Mouse (Mus musculus) thymus, adult 2 months (tissue): ENCODE data around the gene Gpr107. TPM values are rescaled to one million over a fixed set of nuclear protein-coding genes. Genes with fewer than 3 reads are reported as not detected.
A peak's percentile ranks its signal among the peaks of the same experiment; 100 is the strongest.

ENCODE experiments used
- DNase-seq: peaks from one replicate; pipeline ENCODE4 v3.0.0; 2021
- H3K27ac ChIP-seq: fragments of 200-500 bp; 2 replicates; pipeline ENCODE4 v1.5.1; 2012; ENCODE audit warnings: low read length, control low read depth; ENCODE audit not compliant: control insufficient read depth, insufficient read depth
- H3K27me3 ChIP-seq: fragments of 200-500 bp; 2 replicates; pipeline ENCODE4 v1.6.1; 2012; ENCODE audit warnings: mild to moderate bottlenecking, low read length, moderate library complexity, mixed read lengths; ENCODE audit not compliant: control insufficient read depth, insufficient read depth
- H3K36me3 ChIP-seq: fragments of 200-500 bp; 2 replicates; pipeline ENCODE4 v1.6.1; 2012; ENCODE audit warnings: mild to moderate bottlenecking, low read length, moderate library complexity; ENCODE audit not compliant: control insufficient read depth, insufficient read depth
- H3K4me1 ChIP-seq: fragments of 200-500 bp; replicated peaks from 2 replicates; pipeline ENCODE4 v1.6.1; 2012; ENCODE audit warnings: low read length; ENCODE audit not compliant: control insufficient read depth, insufficient read depth
- H3K4me3 ChIP-seq: fragments of 200-500 bp; 2 replicates; pipeline ENCODE4 v1.5.1; 2012; ENCODE audit warnings: mild to moderate bottlenecking, low read length, control low read depth, moderate library complexity; ENCODE audit not compliant: control insufficient read depth, insufficient read depth
- CTCF ChIP-seq: fragments of 200-500 bp; IDR thresholded peaks from 2 replicates; pipeline ENCODE4 v1.5.1; 2012; ENCODE audit warnings: mild to moderate bottlenecking, control low read depth, low read length, moderate library complexity, borderline replicate concordance; ENCODE audit not compliant: control insufficient read depth, poor library complexity, insufficient read depth; ENCODE audit errors: extremely low read depth
- POLR2A ChIP-seq: fragments of 200-500 bp; IDR thresholded peaks from 2 replicates; pipeline ENCODE4 v1.6.1; 2012; ENCODE audit warnings: mild to moderate bottlenecking, low read length, control low read depth, moderate library complexity; ENCODE audit not compliant: control insufficient read depth, poor library complexity, insufficient read depth; ENCODE audit errors: extremely low read depth
- WGBS: fragments of 180-500 bp; shearing (Covaris S2); methylation state at CpG from one replicate; pipeline ENCODE4 v1.1.7; 2018; 5-methylcytosine and 5-hydroxymethylcytosine counted together
- polyA plus RNA-seq: library from polyadenylated mRNA; depleted of rRNA; stranded (reverse); fragments of >200 nt; gene quantifications from 2 replicates; pipeline ENCODE4 v1.2.3, GENCODE M21; 2012

Gene Gpr107
- polyA plus RNA-seq, 1 experiment, result 33.2 TPM

- no peaks in the 10 kb centered on the region for H3K27me3 ChIP-seq
- peak overlapping the region; percentile 53 for H3K4me3 ChIP-seq
- no peak for TF ChIP-seq CTCF
- no peak for TF ChIP-seq POLR2A
- 6% methylated on average over 16 of the region's 16 CpGs for WGBS
- H3K4me1 ChIP-seq, result peaks cover 33% of the 10 kb centered on the region
- H3K27ac ChIP-seq, result peak overlapping the region; percentile 88
- H3K36me3 ChIP-seq, result no peaks in the 10 kb centered on the region
- DNase-seq, result no peak
Measured at GRCm38 (mm10) chr2:31143768-31144695, 8.1 kb upstream of the Gpr107 start.

DNA sequence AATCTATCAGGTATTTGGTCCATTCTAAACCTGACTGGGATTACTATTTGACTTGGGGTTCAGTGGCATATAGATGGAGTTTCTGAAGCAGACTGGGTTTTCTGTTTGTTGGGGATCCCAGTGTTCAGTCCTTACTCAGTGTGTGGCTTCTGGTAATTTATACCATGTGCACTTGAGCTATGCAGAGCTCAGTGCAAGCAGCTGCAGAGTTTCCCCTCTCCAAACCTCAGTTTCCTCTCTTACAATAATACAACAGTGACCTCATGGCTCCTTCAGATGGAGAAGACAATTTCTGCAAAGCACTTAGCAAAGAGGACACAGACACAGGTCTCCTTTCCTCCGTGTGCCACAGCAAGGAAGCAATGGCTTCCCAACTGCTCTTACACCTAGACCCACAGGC lies 7.2 kb upstream of the Gpr107 start:
- Histone ChIP-seq H3K4me3 (no peak overlapping the region), H3K4me1 (peaks cover 28% of the 10 kb centered on the region), H3K36me3 (no peaks in the 10 kb centered on the region), H3K27ac (peak overlapping the region; percentile 1), H3K27me3 (no peaks in the 10 kb centered on the region)
- 14% methylated on average over 1 of the region's 1 CpGs for WGBS
- no peak for TF ChIP-seq CTCF
- no peak for TF ChIP-seq POLR2A
- DNase-seq, result no peak

- Histone ChIP-seq H3K36me3 (no peaks in the 10 kb centered on the region), H3K4me1 (peaks cover 23% of the 10 kb centered on the region), H3K4me3 (no peak overlapping the region), H3K27ac (no peak overlapping the region), H3K27me3 (no peaks in the 10 kb centered on the region)
- no peak for DNase-seq
- 95% methylated on average over 7 of the region's 7 CpGs for WGBS
- TF ChIP-seq CTCF, result no peak
- no peak for TF ChIP-seq POLR2A
Measured at GRCm38 (mm10) chr2:31147054-31147453, 5.1 kb upstream of the Gpr107 start.

DNA sequence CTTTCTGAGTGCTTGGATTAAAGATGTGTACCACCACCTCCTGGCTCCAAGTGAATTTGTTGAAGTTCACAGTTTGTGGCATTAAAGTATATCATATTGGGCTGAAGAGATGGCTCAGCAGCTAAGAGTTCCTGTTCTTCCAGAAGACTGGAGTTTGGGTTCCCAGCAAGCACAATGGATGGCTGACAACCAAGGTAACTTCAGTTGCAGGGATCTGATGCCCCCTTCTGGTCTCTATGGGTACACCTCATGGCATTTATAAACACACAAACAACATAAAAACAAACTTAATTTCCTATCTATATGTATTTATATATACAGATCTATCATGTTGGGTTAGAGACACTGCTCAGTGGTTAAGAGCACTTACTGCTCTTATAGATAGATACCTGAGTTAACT lies 1.4 kb upstream of the Gpr107 start:
- Histone ChIP-seq H3K27me3 (no peaks in the 10 kb centered on the region), H3K36me3 (no peaks in the 10 kb centered on the region), H3K27ac (no peak overlapping the region), H3K4me3 (no peak overlapping the region), H3K4me1 (peaks cover 7% of the 10 kb centered on the region)
- no peak for TF ChIP-seq CTCF
- TF ChIP-seq POLR2A, result no peak
- peak; percentile 45 for DNase-seq

GRCm38 (mm10) chr2:31156846-31157245 lies 4.7 kb downstream of the Gpr107 start:
- Histone ChIP-seq H3K27ac (no peak overlapping the region), H3K4me1 (peaks cover 5% of the 10 kb centered on the region), H3K27me3 (no peaks in the 10 kb centered on the region), H3K4me3 (no peak overlapping the region), H3K36me3 (no peaks in the 10 kb centered on the region)
- WGBS, result 94% methylated on average over 3 of the region's 3 CpGs
- TF ChIP-seq CTCF (no peak), POLR2A (no peak)
- DNase-seq, result no peak

GRCm38 (mm10) chr2:31160147-31160920 lies 8.2 kb downstream of the Gpr107 start:
- no peak for TF ChIP-seq POLR2A
- no peak for TF ChIP-seq CTCF
- DNase-seq, result no peak
- Histone ChIP-seq H3K4me1 (0 out of 2 replicates have a peak, but pooled peaks cover 2% of the 10 kb centered on the region), H3K27ac (no peak overlapping the region), H3K27me3 (no peaks in the 10 kb centered on the region), H3K4me3 (no peak overlapping the region), H3K36me3 (no peaks in the 10 kb centered on the region)
- 97% methylated on average over 10 of the region's 10 CpGs for WGBS

DNA sequence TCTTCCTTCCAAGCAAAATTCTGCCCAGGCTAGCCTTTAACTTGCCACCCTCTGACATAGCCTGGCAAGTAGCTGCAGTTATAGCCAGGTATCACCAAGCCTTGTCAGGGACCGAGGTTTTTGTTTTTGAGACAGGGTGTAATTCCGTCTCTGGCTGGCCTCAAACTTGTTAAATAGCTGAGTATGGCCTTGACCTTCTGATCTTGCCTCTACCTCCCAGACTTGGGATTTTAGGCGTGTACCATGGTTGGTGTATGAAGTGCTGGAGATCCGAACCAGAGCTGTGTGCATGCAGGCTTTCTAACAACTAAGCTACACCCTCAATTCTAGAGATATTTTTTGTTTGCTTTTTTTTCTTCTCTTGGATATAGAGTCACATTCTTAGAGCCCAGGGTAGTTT lies 9.5 kb downstream of the Gpr107 start:
- Histone ChIP-seq H3K27me3 (no peaks in the 10 kb centered on the region), H3K4me1 (0 out of 2 replicates have a peak, but pooled peaks cover 2% of the 10 kb centered on the region), H3K4me3 (no peak overlapping the region), H3K36me3 (no peaks in the 10 kb centered on the region), H3K27ac (no peak overlapping the region)
- no peak for DNase-seq
- WGBS, result 97% methylated on average over 4 of the region's 4 CpGs
- TF ChIP-seq CTCF (no peak), POLR2A (no peak)
